Mouse (Mus musculus): ENCODE measurements around the gene Mrps23.

- TF ChIP-seq CTCF (IDR thresholded peaks at IDR 0.05; ENCODE audit: borderline replicate concordance, extremely low read depth, insufficient read depth, insufficient read length), result no peak
- no peak for TF ChIP-seq POLR2A (IDR thresholded peaks at IDR 0.05; ENCODE audit: borderline replicate concordance, extremely low read depth, insufficient read depth, insufficient read length, poor library complexity, severe bottlenecking)
Measured at GRCm38 (mm10) chr11:88155998-88156397, 48.2 kb upstream of the Mrps23 start.

Data from brain, embryonic 14.5 days (tissue).